Mouse (Mus musculus) myocyte (in vitro differentiated cells): ENCODE results near the gene Kctd6.

Experiments used
- E2F4 ChIP-seq: IDR thresholded peaks from one replicate; pipeline ENCODE4 v1.6.1; 2011; ENCODE audit warnings: mild to moderate bottlenecking, control low read depth, moderate library complexity; ENCODE audit not compliant: insufficient read depth
- POLR2A ChIP-seq: IDR thresholded peaks from one replicate; pipeline ENCODE4 v1.6.1; 2011; ENCODE audit warnings: low read depth, mild to moderate bottlenecking, control low read depth, moderate library complexity; ENCODE audit not compliant: insufficient read length
- SRF ChIP-seq: IDR thresholded peaks from one replicate; pipeline ENCODE4 v1.6.1; 2011; ENCODE audit warnings: low read depth; ENCODE audit not compliant: control insufficient read depth, insufficient read length

DNA sequence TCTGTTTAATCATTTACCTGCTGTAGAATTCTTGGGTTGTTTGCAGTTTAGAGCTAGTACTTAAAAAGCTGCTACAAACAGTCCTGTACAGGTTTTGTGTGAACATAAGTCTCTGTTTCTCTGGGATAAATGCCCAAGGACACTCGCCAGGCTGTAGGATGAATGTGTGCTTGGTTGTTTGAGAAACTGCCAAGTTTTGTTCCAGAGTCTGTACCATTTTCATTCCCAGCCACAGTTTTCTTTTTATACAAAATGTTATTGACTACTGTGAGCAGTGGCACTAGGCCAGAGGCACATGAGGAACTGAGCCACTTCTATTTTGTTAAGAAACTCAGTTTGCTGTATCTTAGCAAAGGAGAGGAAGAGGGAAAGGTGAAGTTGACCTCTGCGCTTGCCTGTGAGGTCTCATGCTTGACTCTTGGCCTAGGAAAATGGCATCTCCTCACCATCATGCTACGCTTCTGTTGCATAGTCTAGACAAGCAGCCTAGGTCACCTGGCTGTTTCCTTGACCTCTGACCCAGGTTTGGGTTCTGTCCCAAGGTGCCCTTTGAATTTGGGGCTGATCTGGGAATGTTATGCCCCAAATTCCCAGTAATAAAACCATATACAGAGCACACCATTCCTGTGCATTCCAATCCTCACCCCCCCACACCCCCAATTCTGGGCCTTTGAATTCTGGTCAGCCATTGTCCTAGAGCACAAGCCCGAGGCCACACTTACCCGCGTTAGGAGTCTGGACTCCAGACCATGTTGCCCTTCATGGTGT is 27.5 kb upstream of the Kctd6 start:
- TF ChIP-seq POLR2A: no peak
- TF ChIP-seq SRF: no peak
- no peak for TF ChIP-seq E2F4
